Mouse (Mus musculus): ENCODE results near the gene H3f3b. TPM values are rescaled to one million over a fixed set of nuclear protein-coding genes. Genes with fewer than 3 reads are reported as not detected.

Gene H3f3b
- polyA plus RNA-seq, 1 experiment from 2014 or later, result 1,357 TPM

DNA sequence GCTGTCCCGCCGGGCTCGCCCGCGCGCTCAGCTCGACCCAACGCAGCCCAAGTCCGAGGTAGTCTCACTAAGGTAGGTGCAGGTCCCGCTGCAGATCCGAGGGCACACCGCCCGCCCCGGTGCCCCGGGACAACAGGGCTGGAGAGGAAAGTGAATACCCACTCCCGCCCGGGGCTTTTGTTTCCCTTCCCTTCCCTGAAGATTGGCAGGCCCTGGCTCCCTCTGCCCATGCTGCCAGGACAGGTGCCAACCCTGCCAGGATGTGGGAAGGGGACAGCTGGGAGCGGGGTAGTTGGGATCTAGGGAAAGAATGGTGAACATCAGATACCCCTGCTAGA, 52.7 kb downstream of the H3f3b start:
- peak; percentile 2; the same call in 1 of the 2 replicates for ATAC-seq (ENCODE audit: low FRiP score, low TSS enrichment)
- Histone ChIP-seq H3K4me2 (replicated peaks; ENCODE audit: low read depth) (peak overlapping the region; percentile 72), H3K36me3 (ENCODE audit: control insufficient read depth, insufficient read depth, low read length) (no peaks in the 10 kb centered on the region), H3K27ac (replicated peaks) (peak overlapping the region; percentile 89), H3K9me3 (ENCODE audit: control insufficient read depth, low read length) (no peaks in the 10 kb centered on the region), H3K27me3 (ENCODE audit: control insufficient read depth, insufficient read depth, low read length) (no peaks in the 10 kb centered on the region), H3K4me3 (ENCODE audit: low read depth, low read length) (peak overlapping the region; percentile 55), H3K4me1 (replicated peaks; ENCODE audit: control insufficient read depth, insufficient read depth) (0 out of 2 replicates have a peak, but pooled peaks cover 2% of the 10 kb centered on the region), H3K9ac (ENCODE audit: low read length) (peak overlapping the region; percentile 76)
- WGBS, result 5% methylated on average over 18 of the region's 18 CpGs
- DNase-seq (ENCODE audit: low spot score), result no peak
- TF ChIP-seq EP300 (optimal IDR thresholded peaks at IDR 0.05) (no peak), CTCF (IDR thresholded peaks at IDR 0.05; ENCODE audit: low read depth) (no peak)

DNA sequence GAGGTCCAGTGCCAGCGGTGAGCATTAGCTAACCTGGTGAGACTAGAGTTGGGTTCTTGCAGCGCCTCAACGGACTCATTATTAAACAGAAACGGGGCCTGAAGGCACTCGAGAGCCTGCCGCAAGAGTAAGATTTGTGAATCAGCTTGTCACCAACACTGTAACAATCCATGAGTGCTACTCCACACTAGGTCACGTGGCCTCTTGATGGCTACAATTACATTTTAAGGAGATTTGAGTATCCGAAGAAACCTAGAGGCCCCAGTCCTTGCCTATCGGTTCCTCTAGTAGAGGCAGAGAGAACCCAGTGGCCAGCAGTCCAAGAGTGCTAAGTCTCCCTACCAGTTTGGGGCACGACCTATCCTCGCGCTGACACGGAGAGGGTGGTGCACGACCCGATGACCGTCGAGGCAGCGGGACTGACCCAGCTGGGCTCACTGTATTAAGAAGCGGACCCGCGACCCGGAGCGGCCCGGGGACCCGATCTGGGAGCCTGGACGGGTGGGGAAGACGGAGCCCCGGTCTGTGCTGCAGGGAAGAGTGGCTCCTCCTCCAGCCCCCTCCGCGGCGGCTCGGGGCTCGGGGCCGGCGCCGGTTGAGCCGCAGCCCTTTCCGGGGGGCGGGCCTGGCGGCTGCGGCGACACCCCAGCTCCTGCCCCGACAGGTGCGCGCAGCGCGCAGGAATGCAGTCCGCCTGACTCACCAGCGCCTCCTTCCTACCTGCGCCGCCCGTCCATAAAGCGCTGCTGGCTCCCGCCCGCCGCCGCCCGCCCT, 53.3 kb downstream of the H3f3b start, which contains the start of gene Itgb4:
Gene Itgb4, plus strand, starts transcription at position 401 of the 774 bp plus-strand sequence.
- Histone ChIP-seq H3K27ac (replicated peaks) (peak within 1 kb of the TSS; percentile 89), H3K4me1 (replicated peaks; ENCODE audit: control insufficient read depth, insufficient read depth) (0 out of 2 replicates have a peak, but pooled peaks cover 5% of the 10 kb centered on the region), H3K9me3 (ENCODE audit: control insufficient read depth, low read length) (no peaks in the 10 kb centered on the region), H3K36me3 (ENCODE audit: control insufficient read depth, insufficient read depth, low read length) (no peaks in the 10 kb centered on the region), H3K27me3 (ENCODE audit: control insufficient read depth, insufficient read depth, low read length) (no peaks in the 10 kb centered on the region), H3K4me3 (ENCODE audit: low read depth, low read length) (peak within 1 kb of the TSS; percentile 55), H3K9ac (ENCODE audit: low read length) (peak within 1 kb of the TSS; percentile 76), H3K4me2 (replicated peaks; ENCODE audit: low read depth) (peak within 1 kb of the TSS; percentile 72)
- TF ChIP-seq CTCF (IDR thresholded peaks at IDR 0.05; ENCODE audit: low read depth) (peak; percentile 53), EP300 (optimal IDR thresholded peaks at IDR 0.05) (no peak)
- ATAC-seq (ENCODE audit: low FRiP score, low TSS enrichment) (peak; percentile 86), DNase-seq (ENCODE audit: low spot score) (peak; percentile 90)
- WGBS, result 11% methylated on average over 41 of the region's 58 CpGs

Other genes with a start within 250 kb of the H3f3b start
- gene Caskin2, start 214.3 kb downstream of the H3f3b start, polyA plus RNA-seq (2015; fragmentation: Nextera tagmentation; extraction: Ambion mirVana), result 6.6 and 8.6 TPM in 2 replicates
- 18.8 and 20.1 TPM in 2 replicates for gene Tsen54, start 213.2 kb downstream of the H3f3b start, polyA plus RNA-seq (2015; fragmentation: Nextera tagmentation; extraction: Ambion mirVana)
- gene Llgl2, start 203.9 kb downstream of the H3f3b start, polyA plus RNA-seq (2015; fragmentation: Nextera tagmentation; extraction: Ambion mirVana), result 58.4 and 63.5 TPM in 2 replicates
- gene Myo15b, start 169.6 kb downstream of the H3f3b start, polyA plus RNA-seq (2015; fragmentation: Nextera tagmentation; extraction: Ambion mirVana), result 16.0 and 18.2 TPM in 2 replicates
- gene Smim5, start 128.0 kb downstream of the H3f3b start, polyA plus RNA-seq (2015; fragmentation: Nextera tagmentation; extraction: Ambion mirVana), result 16.8 and 17.9 TPM in 2 replicates
- 184 and 185 TPM in 2 replicates for gene Smim6, start 115.9 kb downstream of the H3f3b start, polyA plus RNA-seq (2015; fragmentation: Nextera tagmentation; extraction: Ambion mirVana)
- gene Sap30bp, start 94.7 kb downstream of the H3f3b start, polyA plus RNA-seq (2015; fragmentation: Nextera tagmentation; extraction: Ambion mirVana), result 23.6 and 27.0 TPM in 2 replicates
- 7.2 and 8.1 TPM in 2 replicates for gene Recql5, start 94.5 kb downstream of the H3f3b start, polyA plus RNA-seq (2015; fragmentation: Nextera tagmentation; extraction: Ambion mirVana)
- gene Itgb4, start 53.3 kb downstream of the H3f3b start, polyA plus RNA-seq (2015; fragmentation: Nextera tagmentation; extraction: Ambion mirVana), result 12.7 and 14.6 TPM in 2 replicates
- gene Galk1, start 15.2 kb downstream of the H3f3b start, polyA plus RNA-seq (2015; fragmentation: Nextera tagmentation; extraction: Ambion mirVana), result 119 and 126 TPM in 2 replicates
- 8.3 and 9.1 TPM in 2 replicates for gene Unk, start 2.4 kb upstream of the H3f3b start, polyA plus RNA-seq (2015; fragmentation: Nextera tagmentation; extraction: Ambion mirVana)
- gene Unc13d, start 50.0 kb upstream of the H3f3b start, polyA plus RNA-seq (2015; fragmentation: Nextera tagmentation; extraction: Ambion mirVana), result 2.3 and 2.8 TPM in 2 replicates
- gene Wbp2, start 59.0 kb upstream of the H3f3b start, polyA plus RNA-seq (2015; fragmentation: Nextera tagmentation; extraction: Ambion mirVana), result 71.0 and 89.6 TPM in 2 replicates
- gene Trim47, start 99.2 kb upstream of the H3f3b start, polyA plus RNA-seq (2015; fragmentation: Nextera tagmentation; extraction: Ambion mirVana), result 33.8 and 34.6 TPM in 2 replicates
- gene Trim65, start 103.2 kb upstream of the H3f3b start, polyA plus RNA-seq (2015; fragmentation: Nextera tagmentation; extraction: Ambion mirVana), result 3.3 and 4.1 TPM in 2 replicates
- 49.5 and 50.2 TPM in 2 replicates for gene Mrpl38, start 110.9 kb upstream of the H3f3b start, polyA plus RNA-seq (2015; fragmentation: Nextera tagmentation; extraction: Ambion mirVana)
- gene Fbf1, start 140.2 kb upstream of the H3f3b start, polyA plus RNA-seq (2015; fragmentation: Nextera tagmentation; extraction: Ambion mirVana), result 8.0 and 8.8 TPM in 2 replicates
- gene Ten1, start 170.9 kb upstream of the H3f3b start, polyA plus RNA-seq (2015; fragmentation: Nextera tagmentation; extraction: Ambion mirVana), result 51.9 and 52.6 TPM in 2 replicates
- gene Acox1, start 171.1 kb upstream of the H3f3b start, polyA plus RNA-seq (2015; fragmentation: Nextera tagmentation; extraction: Ambion mirVana), result 207 and 211 TPM in 2 replicates
- gene Evpl, start 210.1 kb upstream of the H3f3b start, polyA plus RNA-seq (2015; fragmentation: Nextera tagmentation; extraction: Ambion mirVana), result 26.5 and 30.1 TPM in 2 replicates
- gene Srp68, start 246.3 kb upstream of the H3f3b start, polyA plus RNA-seq (2015; fragmentation: Nextera tagmentation; extraction: Ambion mirVana), result 52.6 and 53.0 TPM in 2 replicates

All from stomach, postnatal 0 days (tissue).